Mouse (Mus musculus) G1E (cell line): Measurements from ENCODE around the gene Etl4. TPM values are rescaled to one million over a fixed set of nuclear protein-coding genes. Genes with fewer than 3 reads are reported as not detected.

Experiments used
- ATAC-seq: 2 replicates; pipeline ENCODE4 v1.8.0; 2016; ENCODE audit warnings: mild to moderate bottlenecking; ENCODE audit not compliant: insufficient number of reproducible peaks, poor library complexity, low FRiP score, severe bottlenecking; ENCODE audit errors: extremely low read depth
- DNase-seq: peaks from one replicate; pipeline ENCODE4 v3.0.0; 2012; ENCODE audit warnings: low spot score
- H3K27me3 ChIP-seq: 2 replicates; pipeline ENCODE4 v1.6.1; 2012; ENCODE audit warnings: mild to moderate bottlenecking, low read length, inconsistent platforms; ENCODE audit not compliant: insufficient read depth
- H3K36me3 ChIP-seq: replicated peaks from 2 replicates; pipeline ENCODE3; 2012; ENCODE audit warnings: mild to moderate bottlenecking, inconsistent platforms
- H3K4me1 ChIP-seq: 2 replicates; pipeline ENCODE4 v1.6.1; 2012; ENCODE audit warnings: low read depth, low read length, inconsistent platforms, mixed read lengths; ENCODE audit not compliant: insufficient read depth
- H3K4me3 ChIP-seq: 2 replicates; pipeline ENCODE4 v1.5.1; 2012; ENCODE audit warnings: low read depth, mild to moderate bottlenecking, inconsistent platforms, low read length, moderate library complexity, mixed read lengths
- H3K9me3 ChIP-seq: replicated peaks from 2 replicates; pipeline ENCODE4 v1.6.1; 2012; ENCODE audit warnings: inconsistent platforms
- CTCF ChIP-seq: IDR thresholded peaks from 2 replicates; pipeline ENCODE4 v1.5.1; 2012; ENCODE audit warnings: low read depth, low read length, inconsistent platforms, mixed read lengths
- GATA1 ChIP-seq: IDR thresholded peaks from 2 replicates; pipeline ENCODE4 v1.6.1; 2012; ENCODE audit warnings: borderline replicate concordance, low read length, inconsistent platforms, mixed read lengths
- GATA2 ChIP-seq: IDR thresholded peaks from 2 replicates; pipeline ENCODE4 v1.6.1; 2012; ENCODE audit warnings: low read depth, low read length, inconsistent platforms, borderline replicate concordance
- POLR2AphosphoS5 ChIP-seq: IDR thresholded peaks from 2 replicates; pipeline ENCODE4 v1.6.1; 2012; ENCODE audit warnings: low read depth, low read length, inconsistent platforms; ENCODE audit not compliant: insufficient replicate concordance
- TAL1 ChIP-seq: conservative IDR thresholded peaks from 2 replicates; pipeline ENCODE4 v1.6.1; 2012; ENCODE audit warnings: low read depth, low read length, inconsistent platforms, mixed read lengths
- polyA plus RNA-seq: library from polyadenylated mRNA; stranded (reverse); fragments of >175 nt; gene quantifications from 2 replicates; pipeline ENCODE4 v1.2.3, GENCODE M21; 2012
- total RNA-seq, 2 experiments: library from RNA; stranded (forward) in 1 of 2; stranded (reverse) in 1 of 2; fragments of 200-1000 nt in 1 of 2; fragments of >200 nt in 1 of 2; fragmentation: Nextera tagmentation in 1 of 2; gene quantifications; 2 replicates each; pipeline ENCODE4 v1.2.3; 2014 to 2017

The Etl4 gene
- total and polyA plus RNA-seq, 3 experiments: 0.44 TPM; not detected in 2

GRCm38 (mm10) chr2:20722165-20722991 lies 812.8 kb downstream of the Etl4 start:
- Histone ChIP-seq H3K4me1 (no peaks in the 10 kb centered on the region), H3K4me3 (no peak overlapping the region), H3K9me3 (no peaks in the 10 kb centered on the region), H3K36me3 (no peaks in the 10 kb centered on the region), H3K27me3 (no peaks in the 10 kb centered on the region)
- ATAC-seq (no peak), DNase-seq (no peak)
- TF ChIP-seq TAL1 (no peak), POLR2AphosphoS5 (no peak), GATA2 (no peak), GATA1 (no peak), CTCF (no peak)

GRCm38 (mm10) chr2:20723990-20724745 lies 814.6 kb downstream of the Etl4 start:
- no peaks in the 10 kb centered on the region for H3K4me1 ChIP-seq
- H3K9me3 ChIP-seq: no peaks in the 10 kb centered on the region
- H3K4me3 ChIP-seq: no peak overlapping the region
- TF ChIP-seq GATA2 (no peak), TAL1 (no peak), CTCF (no peak), POLR2AphosphoS5 (no peak), GATA1 (no peak)
- DNase-seq (no peak), ATAC-seq (no peak)
- no peaks in the 10 kb centered on the region for H3K27me3 ChIP-seq
- H3K36me3 ChIP-seq: no peaks in the 10 kb centered on the region

GRCm38 (mm10) chr2:20726974-20727373 lies 817.4 kb downstream of the Etl4 start:
- DNase-seq: no peak
- Histone ChIP-seq H3K4me1 (no peaks in the 10 kb centered on the region), H3K4me3 (no peak overlapping the region), H3K27me3 (no peaks in the 10 kb centered on the region), H3K9me3 (no peaks in the 10 kb centered on the region), H3K36me3 (no peaks in the 10 kb centered on the region)
- ATAC-seq: no peak
- TF ChIP-seq POLR2AphosphoS5 (no peak), TAL1 (no peak), GATA2 (no peak), GATA1 (no peak), CTCF (no peak)

- H3K4me3 ChIP-seq: no peak overlapping the region
- no peaks in the 10 kb centered on the region for H3K9me3 ChIP-seq
- ATAC-seq: no peak
Measured at GRCm38 (mm10) chr2:20727752-20728438, 818.3 kb downstream of the Etl4 start.

GRCm38 (mm10) chr2:20735444-20735843 lies 825.9 kb downstream of the Etl4 start:
- Histone ChIP-seq H3K4me1 (no peaks in the 10 kb centered on the region), H3K9me3 (no peaks in the 10 kb centered on the region), H3K36me3 (no peaks in the 10 kb centered on the region), H3K27me3 (no peaks in the 10 kb centered on the region), H3K4me3 (no peak overlapping the region)
- DNase-seq (no peak), ATAC-seq (no peak)
- TF ChIP-seq CTCF (no peak), GATA2 (no peak)

More at GRCm38 (mm10) chr2:20727752-20728438, 818.3 kb downstream of the Etl4 start:
- H3K27me3 ChIP-seq: no peaks in the 10 kb centered on the region
- TF ChIP-seq GATA1: no peak
- no peak for TF ChIP-seq GATA2
- TF ChIP-seq CTCF: no peak
- TF ChIP-seq POLR2AphosphoS5: no peak
- TF ChIP-seq TAL1: no peak
- no peaks in the 10 kb centered on the region for H3K4me1 ChIP-seq
- DNase-seq: no peak
- H3K36me3 ChIP-seq: no peaks in the 10 kb centered on the region

GRCm38 (mm10) chr2:20736324-20737015 lies 826.9 kb downstream of the Etl4 start:
- no peak overlapping the region for H3K4me3 ChIP-seq
- no peak for TF ChIP-seq POLR2AphosphoS5
- no peak for TF ChIP-seq GATA1
- TF ChIP-seq CTCF: no peak
- TF ChIP-seq TAL1: no peak
- TF ChIP-seq GATA2: no peak
- H3K36me3 ChIP-seq: no peaks in the 10 kb centered on the region
- no peaks in the 10 kb centered on the region for H3K4me1 ChIP-seq
- ATAC-seq (no peak), DNase-seq (no peak)
- H3K9me3 ChIP-seq: no peaks in the 10 kb centered on the region
- H3K27me3 ChIP-seq: no peaks in the 10 kb centered on the region
